Mouse (Mus musculus) 416B (cell line): ENCODE results near the gene Zfp398.

ENCODE experiments used
- DNase-seq: peaks from one replicate; pipeline ENCODE4 v3.0.0; 2011; ENCODE audit warnings: low read depth

The Zfp398 gene

GRCm38 (mm10) chr6:47904361-47904760, 68.9 kb downstream of the Zfp398 start:
- no peak for DNase-seq

DNA sequence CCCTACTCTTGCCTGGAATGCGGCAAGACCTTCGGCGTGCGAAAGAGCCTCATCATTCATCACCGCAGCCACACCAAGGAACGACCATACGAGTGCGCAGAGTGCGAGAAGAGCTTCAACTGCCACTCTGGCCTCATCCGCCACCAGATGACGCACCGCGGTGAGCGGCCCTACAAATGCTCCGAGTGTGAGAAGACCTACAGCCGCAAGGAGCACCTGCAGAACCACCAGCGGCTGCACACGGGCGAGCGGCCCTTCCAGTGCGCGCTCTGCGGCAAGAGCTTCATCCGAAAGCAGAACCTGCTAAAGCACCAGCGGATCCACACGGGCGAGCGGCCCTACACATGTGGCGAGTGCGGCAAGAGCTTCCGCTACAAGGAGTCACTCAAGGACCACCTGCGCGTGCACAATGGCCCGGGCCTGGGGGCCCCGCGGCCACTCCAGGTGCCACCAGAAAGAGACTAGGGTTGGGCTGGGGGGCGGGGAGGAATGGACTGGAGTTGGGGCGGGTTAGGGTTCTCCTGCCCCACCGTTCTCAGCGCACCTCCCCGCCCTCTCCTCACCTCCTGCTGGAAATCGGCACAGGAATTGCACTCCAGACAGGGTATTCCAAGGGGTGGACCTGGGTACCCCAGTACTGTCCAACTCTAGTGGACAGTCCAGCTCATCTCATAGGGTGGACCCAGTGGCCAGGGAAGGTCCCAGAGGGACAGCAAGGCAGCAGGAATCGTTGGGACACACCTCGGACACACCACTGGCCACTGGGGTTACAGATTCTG, 69.6 kb downstream of the Zfp398 start:
- DNase-seq = no peak

- DNase-seq = no peak
Measured at GRCm38 (mm10) chr6:47906326-47906725, 70.9 kb downstream of the Zfp398 start.

- no peak for DNase-seq
Measured at GRCm38 (mm10) chr6:47909007-47909406, 73.5 kb downstream of the Zfp398 start.

- DNase-seq = no peak
Measured at GRCm38 (mm10) chr6:47911650-47912049, 76.2 kb downstream of the Zfp398 start.

DNA sequence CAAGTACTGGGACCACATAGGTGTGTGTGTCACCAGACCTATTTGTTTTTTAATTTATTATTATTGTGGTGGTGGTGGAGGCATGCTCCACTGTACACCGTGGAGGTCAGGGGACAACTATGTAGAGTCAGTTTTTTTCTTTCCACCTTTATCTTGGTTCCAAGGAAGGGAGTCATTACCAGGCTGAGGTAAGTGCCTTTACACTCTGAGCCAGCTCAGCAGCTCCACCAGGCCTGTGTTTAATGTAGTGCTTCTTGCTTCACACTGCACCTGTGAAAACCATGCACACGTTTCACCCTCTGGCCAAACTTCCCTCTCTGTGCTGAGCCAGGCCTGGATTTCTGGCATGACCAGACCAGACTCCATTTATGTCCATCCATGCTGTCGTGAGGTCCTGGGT, 77.5 kb downstream of the Zfp398 start:
- DNase-seq = no peak

GRCm38 (mm10) chr6:47917051-47917450, 81.6 kb downstream of the Zfp398 start:
- no peak for DNase-seq

- DNase-seq = no peak
Measured at GRCm38 (mm10) chr6:47918768-47919274, 83.4 kb downstream of the Zfp398 start.

DNA sequence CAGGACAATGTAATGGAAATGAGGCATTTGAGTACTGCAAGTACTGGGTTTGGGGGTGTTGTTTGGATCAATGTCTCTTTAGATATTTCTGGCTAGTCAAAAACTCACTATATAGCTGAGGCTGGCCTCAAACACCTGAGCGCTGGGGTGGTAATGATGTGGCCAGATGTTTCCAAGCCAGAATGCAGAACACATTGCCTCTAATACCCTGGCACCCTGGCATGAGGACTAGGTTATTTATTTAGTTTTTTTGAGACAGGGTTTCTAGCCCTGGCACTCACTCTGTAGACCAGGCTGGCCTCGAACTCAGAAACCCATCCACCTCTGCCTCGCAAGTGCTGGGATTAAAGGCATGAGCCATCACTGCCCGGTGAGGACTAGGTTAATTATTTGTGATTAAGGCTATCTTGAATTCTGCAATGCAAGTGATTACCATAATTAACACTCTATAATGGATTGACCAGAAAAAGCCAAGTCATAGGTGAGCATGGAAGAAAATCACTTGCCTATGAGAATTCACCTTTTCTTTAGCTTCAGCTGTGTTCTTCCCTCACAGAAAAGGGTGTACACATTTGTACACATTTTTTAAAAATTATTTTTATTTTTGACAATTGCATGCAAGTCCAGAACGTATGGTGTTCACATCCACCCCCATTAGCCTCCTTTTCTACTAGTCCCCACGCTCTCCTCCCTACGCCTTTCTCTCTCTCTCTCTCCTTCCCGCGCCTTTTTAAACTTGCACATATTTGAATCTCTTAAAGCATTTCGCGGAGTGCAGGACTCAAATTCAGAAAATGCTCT, 84.4 kb downstream of the Zfp398 start:
- no peak for DNase-seq

- peak; percentile 93 for DNase-seq
Measured at GRCm38 (mm10) chr6:47920447-47921340, 85.2 kb downstream of the Zfp398 start, which contains the start of gene Zfp212. Gene Zfp212, plus strand, starts transcription at chr6:47920476.
